Mouse (Mus musculus) thymus, adult 2 months (tissue): ENCODE measurements around the gene Map4k3.

Source experiments
- CTCF ChIP-seq: fragments of 200-500 bp; IDR thresholded peaks from 2 replicates; pipeline ENCODE4 v1.5.1; 2012; ENCODE audit warnings: mild to moderate bottlenecking, control low read depth, low read length, moderate library complexity, borderline replicate concordance; ENCODE audit not compliant: control insufficient read depth, poor library complexity, insufficient read depth; ENCODE audit errors: extremely low read depth
- POLR2A ChIP-seq: fragments of 200-500 bp; IDR thresholded peaks from 2 replicates; pipeline ENCODE4 v1.6.1; 2012; ENCODE audit warnings: mild to moderate bottlenecking, low read length, control low read depth, moderate library complexity; ENCODE audit not compliant: control insufficient read depth, poor library complexity, insufficient read depth; ENCODE audit errors: extremely low read depth

DNA sequence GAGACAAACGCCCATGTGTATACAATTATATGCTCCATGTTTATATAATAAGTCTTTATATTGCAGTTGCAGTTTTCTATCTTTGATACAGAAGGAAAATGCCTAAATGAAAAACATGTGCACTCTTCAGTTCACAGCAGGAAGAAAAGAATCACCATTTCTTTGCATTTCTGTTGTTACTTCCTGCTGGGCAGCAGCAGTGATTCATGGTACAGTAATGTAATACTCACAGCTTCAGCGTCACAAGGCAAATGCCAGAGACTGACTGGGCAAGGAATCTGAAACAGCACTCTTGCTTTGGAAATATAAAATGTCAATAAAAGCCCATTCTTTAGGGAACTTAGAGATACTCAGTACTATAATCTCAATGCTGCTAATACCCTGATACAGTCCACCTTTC, 36.9 kb upstream of the Map4k3 start:
- TF ChIP-seq POLR2A (no peak), CTCF (no peak)
